Mouse (Mus musculus): ENCODE data around the gene Dscam. TPM values are rescaled to one million over a fixed set of nuclear protein-coding genes. Genes with fewer than 3 reads are reported as not detected.

Gene Dscam
- total and polyA plus RNA-seq, 2 experiments from 2014 or later = not detected

- no peaks in the 10 kb centered on the region for H3K9me3 ChIP-seq (replicated peaks; ENCODE audit: control insufficient read depth, low read length)
- H3K27me3 ChIP-seq (ENCODE audit: control insufficient read depth, insufficient read depth, low read length) = no peaks in the 10 kb centered on the region
- H3K4me1 ChIP-seq (ENCODE audit: control insufficient read depth, insufficient read depth) = no peaks in the 10 kb centered on the region
- 21% methylated on average over 16 of the region's 16 CpGs for WGBS
- no peak overlapping the region for H3K9ac ChIP-seq (replicated peaks; ENCODE audit: low read depth, low read length)
- H3K4me2 ChIP-seq (ENCODE audit: low read depth, low read length) = no peak overlapping the region
- TF ChIP-seq CTCF (IDR thresholded peaks at IDR 0.05; ENCODE audit: low read depth) (peak; percentile 93), EP300 (IDR thresholded peaks at IDR 0.05; ENCODE audit: low read depth) (no peak)
- H3K4me3 ChIP-seq (ENCODE audit: low read depth, low read length) = no peak overlapping the region
- peak; percentile 84 for DNase-seq (ENCODE audit: low spot score)
- ATAC-seq (ENCODE audit: insufficient read depth, low read depth) = peak; percentile 68
- no peak overlapping the region for H3K27ac ChIP-seq (ENCODE audit: low read depth)
- no peaks in the 10 kb centered on the region for H3K36me3 ChIP-seq (replicated peaks; ENCODE audit: control insufficient read depth, insufficient read depth, low read length)
Measured at GRCm38 (mm10) chr16:96819649-96820048, 350.9 kb downstream of the Dscam start.

GRCm38 (mm10) chr16:96806298-96806697, 364.3 kb downstream of the Dscam start:
- no peak for TF ChIP-seq EP300 (IDR thresholded peaks at IDR 0.05; ENCODE audit: low read depth)
- TF ChIP-seq CTCF (IDR thresholded peaks at IDR 0.05; ENCODE audit: low read depth) = no peak
- DNase-seq (ENCODE audit: low spot score) = peak; percentile 23
- H3K4me3 ChIP-seq (ENCODE audit: low read depth, low read length) = no peak overlapping the region
- H3K4me2 ChIP-seq (ENCODE audit: low read depth, low read length) = no peak overlapping the region
- no peak overlapping the region for H3K27ac ChIP-seq (ENCODE audit: low read depth)
- peaks cover 6% of the 10 kb centered on the region; the same call in 1 of the 2 replicates for H3K4me1 ChIP-seq (ENCODE audit: control insufficient read depth, insufficient read depth)
- H3K9me3 ChIP-seq (replicated peaks; ENCODE audit: control insufficient read depth, low read length) = no peaks in the 10 kb centered on the region
- ATAC-seq (ENCODE audit: insufficient read depth, low read depth) = peak; percentile 81
- H3K36me3 ChIP-seq (replicated peaks; ENCODE audit: control insufficient read depth, insufficient read depth, low read length) = no peaks in the 10 kb centered on the region
- H3K27me3 ChIP-seq (ENCODE audit: control insufficient read depth, insufficient read depth, low read length) = no peaks in the 10 kb centered on the region
- WGBS = 61% methylated on average over 1 of the region's 1 CpGs
- H3K9ac ChIP-seq (replicated peaks; ENCODE audit: low read depth, low read length) = no peak overlapping the region

- Histone ChIP-seq H3K27ac (ENCODE audit: low read depth) (no peak overlapping the region), H3K4me2 (ENCODE audit: low read depth, low read length) (no peak overlapping the region), H3K9me3 (replicated peaks; ENCODE audit: control insufficient read depth, low read length) (no peaks in the 10 kb centered on the region), H3K9ac (replicated peaks; ENCODE audit: low read depth, low read length) (no peak overlapping the region), H3K36me3 (replicated peaks; ENCODE audit: control insufficient read depth, insufficient read depth, low read length) (no peaks in the 10 kb centered on the region), H3K4me3 (ENCODE audit: low read depth, low read length) (no peak overlapping the region), H3K27me3 (ENCODE audit: control insufficient read depth, insufficient read depth, low read length) (no peaks in the 10 kb centered on the region), H3K4me1 (ENCODE audit: control insufficient read depth, insufficient read depth) (peaks cover 6% of the 10 kb centered on the region; the same call in 1 of the 2 replicates)
- no peak for TF ChIP-seq CTCF (IDR thresholded peaks at IDR 0.05; ENCODE audit: low read depth)
- no peak for TF ChIP-seq EP300 (IDR thresholded peaks at IDR 0.05; ENCODE audit: low read depth)
- ATAC-seq (ENCODE audit: insufficient read depth, low read depth) (no peak), DNase-seq (ENCODE audit: low spot score) (no peak)
- 62% methylated on average over 2 of the region's 2 CpGs for WGBS
Measured at GRCm38 (mm10) chr16:96802636-96803035, 367.9 kb downstream of the Dscam start.

GRCm38 (mm10) chr16:96801650-96802237, 368.8 kb downstream of the Dscam start:
- ATAC-seq (ENCODE audit: insufficient read depth, low read depth) = no peak
- TF ChIP-seq EP300 (IDR thresholded peaks at IDR 0.05; ENCODE audit: low read depth) (no peak), CTCF (IDR thresholded peaks at IDR 0.05; ENCODE audit: low read depth) (no peak)
- no peak overlapping the region for H3K9ac ChIP-seq (replicated peaks; ENCODE audit: low read depth, low read length)

GRCm38 (mm10) chr16:96795431-96795830, 375.1 kb downstream of the Dscam start:
- no peak for TF ChIP-seq EP300 (IDR thresholded peaks at IDR 0.05; ENCODE audit: low read depth)
- peak; percentile 78 for TF ChIP-seq CTCF (IDR thresholded peaks at IDR 0.05; ENCODE audit: low read depth)
- peak; percentile 16 for DNase-seq (ENCODE audit: low spot score)
- no peak overlapping the region for H3K27ac ChIP-seq (ENCODE audit: low read depth)
- H3K36me3 ChIP-seq (replicated peaks; ENCODE audit: control insufficient read depth, insufficient read depth, low read length) = no peaks in the 10 kb centered on the region
- no peaks in the 10 kb centered on the region for H3K4me1 ChIP-seq (ENCODE audit: control insufficient read depth, insufficient read depth)
- no peak; the same call in 1 of the 2 replicates for ATAC-seq (ENCODE audit: insufficient read depth, low read depth)
- WGBS = 20% methylated on average over 2 of the region's 2 CpGs
- no peak overlapping the region for H3K4me3 ChIP-seq (ENCODE audit: low read depth, low read length)
- no peaks in the 10 kb centered on the region for H3K27me3 ChIP-seq (ENCODE audit: control insufficient read depth, insufficient read depth, low read length)
- H3K4me2 ChIP-seq (ENCODE audit: low read depth, low read length) = no peak overlapping the region
- H3K9me3 ChIP-seq (replicated peaks; ENCODE audit: control insufficient read depth, low read length) = no peaks in the 10 kb centered on the region
- H3K9ac ChIP-seq (replicated peaks; ENCODE audit: low read depth, low read length) = no peak overlapping the region

More at GRCm38 (mm10) chr16:96801650-96802237, 368.8 kb downstream of the Dscam start:
- H3K4me3 ChIP-seq (ENCODE audit: low read depth, low read length) = no peak overlapping the region
- DNase-seq (ENCODE audit: low spot score) = no peak
- 0 out of 2 replicates have a peak, but pooled peaks cover 6% of the 10 kb centered on the region for H3K4me1 ChIP-seq (ENCODE audit: control insufficient read depth, insufficient read depth)
- no peaks in the 10 kb centered on the region for H3K27me3 ChIP-seq (ENCODE audit: control insufficient read depth, insufficient read depth, low read length)
- no peak overlapping the region for H3K27ac ChIP-seq (ENCODE audit: low read depth)
- H3K36me3 ChIP-seq (replicated peaks; ENCODE audit: control insufficient read depth, insufficient read depth, low read length) = no peaks in the 10 kb centered on the region
- 95% methylated on average over 1 of the region's 1 CpGs for WGBS
- no peaks in the 10 kb centered on the region for H3K9me3 ChIP-seq (replicated peaks; ENCODE audit: control insufficient read depth, low read length)
- H3K4me2 ChIP-seq (ENCODE audit: low read depth, low read length) = no peak overlapping the region

- no peak for ATAC-seq (ENCODE audit: insufficient read depth, low read depth)
- H3K27me3 ChIP-seq (ENCODE audit: control insufficient read depth, insufficient read depth, low read length) = no peaks in the 10 kb centered on the region
- DNase-seq (ENCODE audit: low spot score) = no peak
- H3K27ac ChIP-seq (ENCODE audit: low read depth) = no peak overlapping the region
- no peak overlapping the region for H3K4me2 ChIP-seq (ENCODE audit: low read depth, low read length)
- H3K4me3 ChIP-seq (ENCODE audit: low read depth, low read length) = no peak overlapping the region
- no peaks in the 10 kb centered on the region for H3K4me1 ChIP-seq (ENCODE audit: control insufficient read depth, insufficient read depth)
- no peaks in the 10 kb centered on the region for H3K36me3 ChIP-seq (replicated peaks; ENCODE audit: control insufficient read depth, insufficient read depth, low read length)
- H3K9me3 ChIP-seq (replicated peaks; ENCODE audit: control insufficient read depth, low read length) = no peaks in the 10 kb centered on the region
- H3K9ac ChIP-seq (replicated peaks; ENCODE audit: low read depth, low read length) = no peak overlapping the region
- TF ChIP-seq CTCF (IDR thresholded peaks at IDR 0.05; ENCODE audit: low read depth) (no peak), EP300 (IDR thresholded peaks at IDR 0.05; ENCODE audit: low read depth) (no peak)
- WGBS = 29% methylated on average over 2 of the region's 2 CpGs
Measured at GRCm38 (mm10) chr16:96791307-96791706, 379.2 kb downstream of the Dscam start.

Measured in heart, postnatal 0 days (tissue).